Mouse (Mus musculus) liver, embryonic 14.5 days (tissue): ENCODE measurements around the gene Slc27a2.

Experiments used
- CTCF ChIP-seq: IDR thresholded peaks from 2 replicates; pipeline ENCODE4 v1.5.1; 2016; ENCODE audit warnings: antibody characterized with exemption, low read depth, control low read depth
- EP300 ChIP-seq: IDR thresholded peaks from 2 replicates; pipeline ENCODE4 v1.6.1; 2016; ENCODE audit warnings: antibody characterized with exemption, low read depth

DNA sequence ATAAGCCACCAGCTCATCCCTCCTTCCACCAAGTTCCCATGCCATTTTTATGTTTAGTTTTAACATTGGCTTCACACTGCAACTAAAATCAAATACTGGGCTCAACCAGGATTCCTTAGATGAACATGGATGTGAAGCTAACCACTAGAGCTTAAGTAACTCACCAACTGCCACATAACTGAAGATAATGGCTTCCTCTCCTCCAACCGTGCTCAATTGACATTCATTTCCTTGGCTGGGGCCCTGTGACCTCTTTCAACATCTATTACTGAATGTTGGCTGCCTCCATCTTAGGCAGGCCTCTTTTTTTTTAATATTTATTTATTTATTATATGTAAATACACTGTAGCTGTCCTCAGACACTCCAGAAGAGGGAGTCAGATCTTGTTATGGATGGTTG is 44.0 kb upstream of the Slc27a2 start:
- TF ChIP-seq CTCF: no peak
- no peak for TF ChIP-seq EP300
